Mouse (Mus musculus): Measurements from ENCODE around the gene Fam71e2.

Gene Fam71e2

GRCm38 (mm10) chr7:4739041-4739543 lies 32.0 kb downstream of the Fam71e2 start:
- no peak for DNase-seq

- DNase-seq: no peak
Observed at GRCm38 (mm10) chr7:4732968-4733392, 38.1 kb downstream of the Fam71e2 start.

- no peak for DNase-seq
Observed at GRCm38 (mm10) chr7:4731090-4731489, 40.0 kb downstream of the Fam71e2 start.

- DNase-seq: no peak
Observed at GRCm38 (mm10) chr7:4725169-4725568, 45.9 kb downstream of the Fam71e2 start, which contains the start of gene Tmem150b. TSS of gene Tmem150b (minus strand) at chr7:4725249.

- no peak for DNase-seq
Observed at GRCm38 (mm10) chr7:4724359-4724758, 46.7 kb downstream of the Fam71e2 start.

- DNase-seq: no peak
Observed at GRCm38 (mm10) chr7:4723508-4723907, 47.6 kb downstream of the Fam71e2 start.

- DNase-seq: no peak
Observed at GRCm38 (mm10) chr7:4719276-4719675, 51.8 kb downstream of the Fam71e2 start.

GRCm38 (mm10) chr7:4716955-4717354 lies 54.1 kb downstream of the Fam71e2 start:
- DNase-seq: no peak

GRCm38 (mm10) chr7:4712594-4712993 lies 58.5 kb downstream of the Fam71e2 start:
- DNase-seq: no peak

GRCm38 (mm10) chr7:4705098-4705497 lies 66.0 kb downstream of the Fam71e2 start:
- DNase-seq: peak; percentile 49
